Mouse (Mus musculus): ENCODE measurements around the gene Prtn3.

Gene Prtn3

GRCm38 (mm10) chr10:79927324-79928029 lies 53.2 kb downstream of the Prtn3 start:
- DNase-seq (ENCODE audit: low spot score): peak; percentile 41

GRCm38 (mm10) chr10:79928030-79928694 lies 53.9 kb downstream of the Prtn3 start:
- DNase-seq (ENCODE audit: low spot score): no peak

- DNase-seq (ENCODE audit: low spot score): no peak
Observed at GRCm38 (mm10) chr10:79928907-79929701, 54.8 kb downstream of the Prtn3 start.

- DNase-seq (ENCODE audit: low spot score): no peak
Observed at GRCm38 (mm10) chr10:79929967-79930825, 55.9 kb downstream of the Prtn3 start.

- DNase-seq (ENCODE audit: low spot score): no peak
Observed at GRCm38 (mm10) chr10:79930826-79931186, 56.5 kb downstream of the Prtn3 start.

- DNase-seq (ENCODE audit: low spot score): no peak
Observed at GRCm38 (mm10) chr10:79931797-79932196, 57.5 kb downstream of the Prtn3 start.

GRCm38 (mm10) chr10:79932736-79933135 lies 58.5 kb downstream of the Prtn3 start:
- DNase-seq (ENCODE audit: low spot score): peak; percentile 72

Measured in urinary bladder, postnatal 14 days (tissue).